ENCODE assay signal across 11 mouse cellular contexts in genomic region chr7:77152393-77152792, GRCm38 (mm10).
DNase-seq lines count a peak whose midpoint lies in the region; TF ChIP-seq lines count a peak whose summit lies in the region.
"Had no signal": no experiment of that assay in that cellular context is flagged by ENCODE, and none has a peak within 500 bp of the region (broad histone marks: within the 10 kb centered on the region; RNA-seq: fewer than 3 reads in every experiment).

No protein-coding gene starts in this region.

- 17% methylated on average over 3 of the region's 3 CpGs for WGBS in kidney, adult 2 months

- no peak overlapping the region for H3K4me3 ChIP-seq in kidney, adult 2 months (ENCODE audit: insufficient read depth, low read depth, low read length)
- H3K4me3 ChIP-seq: embryonic facial prominence, embryonic 15.5 days had no signal

- no peaks in the 10 kb centered on the region for H3K36me3 ChIP-seq in kidney, adult 2 months (ENCODE audit: control insufficient read depth, insufficient read depth, low read length)
- H3K36me3 ChIP-seq: embryonic facial prominence, embryonic 15.5 days had no signal

- TF ChIP-seq POLR2A in kidney, adult 2 months (IDR thresholded peaks at IDR 0.05; ENCODE audit: low read depth, low read length) = no peak

- intact Hi-C loops in gastrocnemius, postnatal 36 days (cut with DNase I) = no loop called here

- no peak for TF ChIP-seq CTCF in kidney, adult 2 months (conservative IDR thresholded peaks at IDR 0.05; ENCODE audit: insufficient read depth, insufficient read length, low read depth, low read length)

- H3K27ac ChIP-seq in kidney, adult 2 months (ENCODE audit: insufficient read depth, low read depth, low read length) = no peak overlapping the region
- H3K27ac ChIP-seq: embryonic facial prominence, embryonic 15.5 days had no signal

- H3K27me3 ChIP-seq in kidney, adult 2 months (replicated peaks; ENCODE audit: control insufficient read depth, insufficient read depth, low read length) = no peaks in the 10 kb centered on the region
- H3K27me3 ChIP-seq: embryonic facial prominence, embryonic 15.5 days had no signal

- H3K4me1 ChIP-seq in kidney, adult 2 months (ENCODE audit: control insufficient read depth, insufficient read depth, low read length) = no peaks in the 10 kb centered on the region
- H3K4me1 ChIP-seq: embryonic facial prominence, embryonic 15.5 days had no signal

- peak; percentile 19 for DNase-seq in kidney, adult 2 months
- DNase-seq in kidney, adult 18-20 months = no peak
- peak; percentile 23 for DNase-seq in MN1 (ENCODE audit: low spot score)
- peak; percentile 14 for DNase-seq in embryo, embryonic 10.5 days (ENCODE audit: low spot score)
- DNase-seq in kidney, postnatal 14 days = peak; percentile 5
- no peak for DNase-seq in gastrocnemius, postnatal 36 days
- DNase-seq in layer of hippocampus, postnatal 14 days (ENCODE audit: low spot score in 2 of 2) = no peak
- DNase-seq in thymus, adult 18-20 months = no peak
- DNase-seq: cerebellum, adult 9-10 months; gastrocnemius, postnatal 10 days had no signal

Comparison
In these comparisons a context has a peak if more than half of its experiments do, and no peak if none do; other contexts are left out.
1. DNase-seq: peak in kidney, adult 2 months (single experiment), MN1 (single experiment), embryo, embryonic 10.5 days (single experiment) and kidney, postnatal 14 days (single experiment); none in kidney, adult 18-20 months (single experiment), gastrocnemius, postnatal 36 days (0 of 2), layer of hippocampus, postnatal 14 days (0 of 2) and thymus, adult 18-20 months (0 of 2).